Mouse (Mus musculus) heart, postnatal 4 days (tissue): ENCODE results near the gene Supt3. TPM values are rescaled to one million over a fixed set of nuclear protein-coding genes. Genes with fewer than 3 reads are reported as not detected.

Source experiments
- DNase-seq: peaks from one replicate; pipeline ENCODE4 v3.0.0; 2021
- total RNA-seq, 2 experiments: library from RNA; stranded (reverse); gene quantifications; 2 replicates each; pipeline ENCODE4 v1.2.3; 2021

Supt3 gene
- total RNA-seq, 2 experiments from 2014 or later, result 17.6 to 19.2 TPM

DNA sequence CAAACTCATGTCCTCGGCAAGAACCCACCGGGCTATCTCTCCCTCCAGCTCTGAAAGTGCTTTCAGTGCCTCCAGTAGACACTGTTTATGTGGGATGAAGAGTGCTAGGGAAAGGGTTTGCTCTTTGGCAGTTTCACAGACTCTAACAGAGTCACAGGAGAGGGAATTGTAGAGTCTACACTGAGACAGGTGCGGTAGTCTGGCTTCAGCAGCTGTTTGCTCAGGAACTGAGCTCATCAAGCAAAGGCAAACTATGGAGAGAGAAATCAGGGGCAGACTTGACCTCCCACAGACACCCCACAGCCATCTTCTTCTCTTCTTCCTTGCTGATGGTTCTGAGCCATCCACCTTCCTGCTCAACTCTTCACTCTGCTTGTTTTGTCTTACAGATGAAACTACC is 193.3 kb downstream of the Supt3 start:
- no peak for DNase-seq

DNA sequence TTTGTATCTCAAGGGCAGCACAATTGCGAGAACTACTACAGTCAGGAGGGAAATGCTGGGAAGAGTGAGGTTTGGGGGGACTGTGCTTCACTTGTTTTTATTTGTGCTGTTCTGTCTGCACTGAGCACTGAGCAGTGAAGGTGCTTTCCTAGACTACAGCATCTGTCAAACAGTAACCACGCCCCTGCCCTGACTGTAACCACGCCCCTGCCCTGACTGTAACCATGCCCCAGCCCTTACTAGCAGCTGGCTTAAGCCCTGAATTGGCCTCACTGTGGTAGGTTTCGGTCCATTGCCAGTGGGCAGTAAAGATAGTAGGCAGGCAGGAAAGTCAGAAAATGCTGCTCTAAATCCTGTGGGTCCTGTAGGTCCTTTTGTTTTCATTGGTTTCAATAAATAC is 196.5 kb downstream of the Supt3 start:
- peak; percentile 8 for DNase-seq

- DNase-seq, result no peak
These were observed 200.7 kb downstream of the Supt3 start for GRCm38 (mm10) chr17:44977690-44978089.

GRCm38 (mm10) chr17:44987964-44988363 is 211.0 kb downstream of the Supt3 start:
- DNase-seq, result no peak

DNA sequence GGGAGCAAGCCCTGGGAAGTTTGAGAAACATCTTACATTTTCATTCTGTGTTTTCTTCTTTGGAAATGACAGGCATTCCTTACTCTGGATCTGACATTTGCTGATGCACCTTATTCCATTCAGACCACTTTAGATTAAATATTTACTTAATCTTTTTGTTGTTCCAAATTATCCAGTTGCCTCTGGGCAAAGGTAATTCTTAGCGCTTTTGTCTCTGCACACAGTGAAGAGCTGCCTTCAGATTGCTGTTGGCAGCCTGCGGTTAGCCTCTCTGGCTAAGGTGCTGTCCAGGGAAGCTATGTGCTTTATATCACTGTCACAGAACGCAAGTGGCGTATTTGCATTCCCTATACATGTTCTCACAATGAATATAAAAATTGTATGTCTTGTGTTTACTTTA is 226.4 kb downstream of the Supt3 start:
- no peak for DNase-seq

DNA sequence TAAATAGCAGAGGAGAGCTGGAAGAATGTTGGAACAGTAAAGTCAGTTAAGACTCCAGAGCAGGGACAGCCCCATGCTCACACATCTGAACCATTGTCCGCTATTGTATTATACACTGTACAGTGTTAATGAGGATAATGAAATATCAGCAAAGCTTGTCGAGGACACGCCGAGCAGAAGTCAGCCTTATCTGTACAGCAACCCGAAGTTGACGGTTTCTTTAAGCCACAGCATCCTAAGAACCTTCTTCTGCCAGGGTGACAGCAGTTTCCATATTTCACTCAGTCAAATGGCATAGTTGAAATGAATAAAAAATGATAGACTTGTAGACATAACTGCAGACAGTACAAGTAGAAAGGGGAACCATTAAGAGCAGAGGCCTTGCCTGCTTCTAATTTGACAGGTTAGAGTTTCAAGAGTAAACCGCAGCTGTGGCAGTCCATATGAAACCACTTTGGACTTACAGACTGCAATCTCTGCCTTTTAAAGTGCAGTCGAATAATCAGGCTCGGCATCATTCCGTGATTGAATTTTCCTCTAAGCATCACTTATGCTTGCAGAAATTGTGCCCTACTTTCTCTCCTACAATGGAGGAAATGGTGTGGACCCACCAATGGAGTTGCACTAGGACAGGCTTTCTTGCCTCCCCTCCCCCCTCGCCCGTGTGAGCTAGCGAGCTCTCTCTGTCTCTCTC is 227.7 kb downstream of the Supt3 start:
- DNase-seq, result no peak

GRCm38 (mm10) chr17:45007461-45007860 is 230.5 kb downstream of the Supt3 start:
- DNase-seq, result no peak

DNA sequence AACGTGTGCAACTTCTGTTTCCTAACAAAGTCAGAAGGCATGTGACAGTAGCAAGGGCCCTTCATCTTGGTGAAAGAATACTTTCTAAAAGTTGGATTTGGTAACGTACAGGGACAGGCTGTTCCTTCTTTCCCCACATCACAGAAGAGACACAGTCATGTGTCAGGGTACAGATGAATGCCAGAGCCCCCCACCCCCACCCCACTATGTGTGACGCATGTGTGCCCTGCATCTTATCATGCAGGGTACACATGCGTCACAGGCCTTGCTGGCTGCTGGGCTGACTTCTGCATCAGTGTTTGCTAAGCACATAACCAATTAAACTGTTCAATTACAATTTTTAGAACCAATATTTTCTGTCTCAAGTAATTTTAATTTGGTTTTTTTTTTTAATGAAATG is 231.7 kb downstream of the Supt3 start:
- no peak for DNase-seq

DNA sequence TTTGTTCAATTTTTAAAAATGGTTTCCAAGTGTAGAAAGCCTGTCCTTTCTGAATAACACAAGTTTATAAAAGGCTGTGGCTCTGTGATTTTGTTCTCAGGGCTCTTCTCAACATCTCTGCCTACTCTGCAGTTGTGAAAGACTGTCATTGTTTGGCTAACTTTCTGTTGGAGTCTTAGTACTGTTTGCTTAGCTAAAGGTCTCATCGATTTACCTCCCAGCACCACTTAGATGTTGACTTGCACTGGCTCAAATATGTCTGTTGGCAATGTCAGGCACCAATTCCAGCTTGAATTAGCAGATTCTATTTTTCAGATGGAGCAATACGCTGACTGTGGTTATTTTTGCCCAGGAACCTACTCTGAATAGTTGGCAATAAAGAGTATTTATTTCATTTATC is 233.5 kb downstream of the Supt3 start:
- no peak for DNase-seq

DNA sequence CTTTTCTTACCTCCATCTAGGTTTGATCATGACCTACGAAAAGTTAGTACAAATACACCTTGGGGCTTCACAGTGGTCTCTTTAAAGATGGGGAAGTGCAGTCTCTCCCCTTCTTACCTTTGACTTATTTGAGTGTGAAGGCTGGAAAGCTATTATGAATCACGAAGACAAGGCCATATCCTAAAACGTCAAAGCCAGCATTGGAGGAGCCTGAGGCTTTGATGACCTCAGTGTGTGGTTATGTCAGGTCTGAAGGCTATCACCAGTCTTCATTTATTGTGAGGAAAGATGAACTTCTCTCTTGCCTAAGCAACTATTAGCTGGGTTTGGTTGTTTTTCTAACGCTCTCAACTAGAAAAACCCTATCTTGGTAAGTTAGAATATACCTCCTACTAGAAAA is 239.8 kb downstream of the Supt3 start:
- DNase-seq, result no peak

DNA sequence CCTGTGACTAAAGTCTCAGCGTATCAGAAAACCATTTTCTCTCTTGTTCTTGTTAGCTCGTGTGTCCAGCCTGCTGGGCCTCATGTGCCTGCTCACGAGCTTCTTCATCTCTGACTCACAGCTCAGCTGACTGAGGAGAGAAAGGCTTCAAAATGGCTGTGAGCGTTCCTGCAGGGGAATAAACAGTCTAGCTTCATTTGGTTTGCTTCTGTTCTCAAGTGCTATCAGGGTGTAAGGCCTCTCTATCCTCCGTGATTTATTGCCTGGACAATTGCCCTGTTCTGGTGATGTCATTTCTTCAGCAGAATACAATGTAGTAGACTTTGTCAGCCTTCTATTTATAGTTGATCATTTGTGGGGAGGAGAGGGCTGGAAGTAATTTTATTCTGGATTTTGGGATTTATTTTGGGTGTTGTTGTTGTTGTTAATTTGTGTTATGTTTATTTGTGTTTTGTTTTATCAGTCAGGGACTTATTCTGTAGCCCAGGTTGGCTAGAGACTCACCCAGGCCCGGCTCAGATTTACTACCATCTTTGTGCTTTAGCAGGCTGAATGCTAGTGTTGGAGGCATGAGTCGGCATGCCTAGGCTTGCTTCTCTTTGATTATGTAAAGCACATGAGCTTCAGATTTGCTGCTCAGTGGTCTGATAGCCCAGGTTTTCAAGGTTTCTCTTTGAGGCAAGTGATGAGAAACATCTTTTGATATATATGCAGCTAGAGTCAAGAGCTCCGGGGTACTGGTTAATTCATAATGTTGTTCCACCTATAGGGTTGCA is 243.4 kb downstream of the Supt3 start:
- peak; percentile 59 for DNase-seq

DNA sequence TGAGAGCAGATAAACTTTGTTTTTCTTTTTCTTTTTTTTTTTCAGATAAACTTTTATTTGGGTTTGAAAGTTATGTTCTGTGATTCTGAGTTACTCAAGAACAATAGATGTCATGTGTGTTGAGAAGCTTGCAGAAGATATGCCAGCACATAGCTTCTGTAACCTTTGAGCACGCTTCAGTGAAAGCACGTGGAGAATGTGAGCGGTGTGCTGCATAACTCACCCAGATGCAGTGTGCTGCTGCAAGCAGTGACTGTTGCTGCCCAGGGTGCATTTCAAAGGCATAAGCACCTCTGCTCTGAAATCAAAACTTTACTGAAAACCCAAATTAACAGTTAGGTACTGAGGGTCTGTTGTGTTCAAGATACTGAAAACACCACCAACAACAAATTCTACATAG is 251.5 kb downstream of the Supt3 start:
- DNase-seq, result peak; percentile 15

DNA sequence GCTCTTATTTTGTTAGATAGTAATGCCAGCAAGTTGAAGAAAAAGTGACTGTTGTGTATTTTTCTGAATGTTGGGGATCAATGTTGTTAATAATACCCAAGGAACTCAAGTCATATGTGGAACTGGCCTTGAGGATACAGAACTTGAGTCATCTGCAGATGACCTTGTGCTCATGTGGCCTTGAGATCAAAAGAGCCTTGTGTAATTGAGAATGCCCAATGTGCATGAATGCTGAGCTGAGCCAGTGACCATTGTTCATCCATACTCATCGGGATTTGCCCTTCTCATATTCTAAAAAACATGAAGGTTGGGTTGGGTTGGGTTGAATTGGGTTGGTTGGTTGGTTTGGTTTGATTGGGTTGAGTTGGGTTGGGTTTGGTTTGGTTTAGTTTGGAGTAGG is 252.2 kb downstream of the Supt3 start:
- DNase-seq, result no peak

GRCm38 (mm10) chr17:45032209-45032608 is 255.3 kb downstream of the Supt3 start:
- DNase-seq, result no peak

- no peak for DNase-seq
These were observed 256.7 kb downstream of the Supt3 start for GRCm38 (mm10) chr17:45033617-45034016.

GRCm38 (mm10) chr17:45041084-45041483 is 264.1 kb downstream of the Supt3 start:
- no peak for DNase-seq

- DNase-seq, result peak; percentile 25
These were observed 268.9 kb downstream of the Supt3 start for GRCm38 (mm10) chr17:45045804-45046203.

DNA sequence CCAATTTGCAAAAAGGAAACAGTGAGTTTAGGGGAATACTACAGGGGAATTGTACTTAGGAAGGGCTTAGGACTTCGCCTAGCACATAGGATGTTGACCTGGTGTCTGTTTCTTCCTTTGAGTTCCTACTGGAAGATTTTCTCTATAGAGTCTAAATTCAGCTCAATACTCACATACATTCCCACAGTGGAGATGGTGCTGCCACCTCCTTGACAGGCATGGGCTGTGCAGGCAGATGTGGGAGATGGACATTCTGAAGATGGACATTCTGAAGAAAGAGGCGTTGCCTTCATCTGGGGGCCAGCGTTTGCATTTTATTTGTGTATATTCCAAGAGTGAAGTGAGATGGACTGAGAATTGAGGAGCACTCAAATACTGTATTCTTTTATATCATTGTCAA is 269.6 kb downstream of the Supt3 start:
- no peak for DNase-seq

GRCm38 (mm10) chr17:45047236-45047635 is 270.3 kb downstream of the Supt3 start:
- no peak for DNase-seq

- no peak for DNase-seq
These were observed 275.0 kb downstream of the Supt3 start for GRCm38 (mm10) chr17:45051971-45052370.

DNA sequence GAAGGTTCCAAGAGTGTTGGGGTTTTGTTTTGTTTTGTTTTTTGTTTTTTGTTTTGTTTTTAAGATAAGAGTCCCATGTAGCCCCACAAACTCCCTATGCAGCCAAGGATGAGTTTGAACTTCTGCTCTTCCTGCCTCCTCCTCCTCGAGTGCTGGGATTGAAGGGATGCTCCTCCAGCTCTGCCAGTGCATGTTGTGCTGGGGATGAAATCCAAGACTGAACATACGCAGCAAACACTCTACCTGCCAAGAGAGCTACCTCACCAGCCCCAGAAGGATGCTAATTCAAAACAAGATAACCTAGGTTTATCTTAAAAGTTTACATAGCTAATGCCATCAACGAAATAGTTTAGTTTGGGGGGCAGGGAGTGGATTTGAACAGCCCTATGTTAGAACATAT is 276.4 kb downstream of the Supt3 start:
- no peak for DNase-seq

- no peak for DNase-seq
These were observed 277.6 kb downstream of the Supt3 start for GRCm38 (mm10) chr17:45054526-45054925.

- DNase-seq, result no peak
These were observed 279.9 kb downstream of the Supt3 start for GRCm38 (mm10) chr17:45056894-45057293.

GRCm38 (mm10) chr17:45057780-45058179 is 280.8 kb downstream of the Supt3 start:
- no peak for DNase-seq
